Mouse (Mus musculus) forebrain, embryonic 12.5 days (tissue): ENCODE data around the gene Gabra3. TPM values are rescaled to one million over a fixed set of nuclear protein-coding genes. Genes with fewer than 3 reads are reported as not detected.
A peak's percentile ranks its signal among the peaks of the same experiment; 100 is the strongest.

ENCODE experiments used
- ATAC-seq: fragments of 200-750 bp; cut with Nextera tagmentation; 2 replicates; pipeline ENCODE4 v1.8.0; 2017; ENCODE audit warnings: moderate TSS enrichment; ENCODE audit not compliant: low FRiP score
- H3K27ac ChIP-seq: fragments of 300-500 bp; sonication (generic); 2 replicates; pipeline ENCODE4 v1.5.1; 2016; ENCODE audit warnings: mild to moderate bottlenecking
- H3K27me3 ChIP-seq: fragments of 300-500 bp; sonication (generic); 2 replicates; pipeline ENCODE4 v1.6.1; 2016; ENCODE audit warnings: mild to moderate bottlenecking
- H3K36me3 ChIP-seq: fragments of 300-500 bp; sonication (generic); replicated peaks from 2 replicates; pipeline ENCODE4 v1.6.1; 2016; ENCODE audit warnings: mild to moderate bottlenecking
- H3K4me1 ChIP-seq: fragments of 300-500 bp; sonication (generic); 2 replicates; pipeline ENCODE4 v1.6.1; 2016
- H3K4me2 ChIP-seq: fragments of 300-500 bp; sonication (generic); 2 replicates; pipeline ENCODE4 v1.6.1; 2016; ENCODE audit warnings: mild to moderate bottlenecking, moderate library complexity
- H3K4me3 ChIP-seq: fragments of 300-500 bp; sonication (generic); replicated peaks from 2 replicates; pipeline ENCODE4 v1.5.1; 2016; ENCODE audit warnings: mild to moderate bottlenecking
- H3K9ac ChIP-seq: fragments of 300-500 bp; sonication (generic); 2 replicates; pipeline ENCODE4 v1.6.1; 2016; ENCODE audit warnings: mild to moderate bottlenecking
- H3K9me3 ChIP-seq: fragments of 300-500 bp; sonication (generic); 2 replicates; pipeline ENCODE4 v1.6.1; 2016
- WGBS: fragments of 180-500 bp; shearing (Covaris S2); methylation state at CpG from one replicate; pipeline ENCODE4 v1.1.7; 2016; 5-methylcytosine and 5-hydroxymethylcytosine counted together
- microRNA counts: library from miRNA; unstranded; fragments of <30 nt; microRNA quantifications from one replicate; lab custom pipeline; 2017
- microRNA-seq: library from miRNA; unstranded; fragments of <30 nt; microRNA quantifications from one replicate; pipeline ENCODE4, GENCODE M21; 2017
- polyA plus RNA-seq: library from polyadenylated mRNA; unstranded; fragments of >200 nt; fragmentation: Nextera tagmentation; extraction: Ambion mirVana; gene quantifications from 2 replicates; pipeline ENCODE4 v1.2.1, GENCODE M21; 2016

Gene Gabra3
- 5.0 TPM in 2 replicates for polyA plus RNA-seq

- Histone ChIP-seq H3K4me2 (peak within 1 kb of the TSS; percentile 57), H3K9ac (peak within 1 kb of the TSS; percentile 40; the same call in 1 of the 2 replicates), H3K27ac (peak within 1 kb of the TSS; percentile 50; the same call in 1 of the 2 replicates), H3K27me3 (no peaks in the 10 kb centered on the region), H3K4me1 (no peaks in the 10 kb centered on the region; the same call in 1 of the 2 replicates), H3K4me3 (peak within 1 kb of the TSS; percentile 40), H3K9me3 (no peaks in the 10 kb centered on the region), H3K36me3 (no peaks in the 10 kb centered on the region)
- WGBS: 26% methylated on average over 4 of the region's 4 CpGs
- ATAC-seq: peak; percentile 85; the same call in 1 of the 2 replicates
Measured at GRCm38 (mm10) chrX:72656230-72656898, at the start of gene Gabra3. Gene Gabra3, minus strand, starts transcription at chrX:72656848.

- Histone ChIP-seq H3K4me3 (peak overlapping the region; percentile 40), H3K36me3 (no peaks in the 10 kb centered on the region), H3K9me3 (no peaks in the 10 kb centered on the region), H3K4me2 (peak overlapping the region; percentile 57), H3K9ac (peak overlapping the region; percentile 40; the same call in 1 of the 2 replicates), H3K27ac (peak overlapping the region; percentile 50; the same call in 1 of the 2 replicates), H3K4me1 (no peaks in the 10 kb centered on the region; the same call in 1 of the 2 replicates), H3K27me3 (no peaks in the 10 kb centered on the region)
- WGBS: 10% methylated on average over 9 of the region's 11 CpGs
- ATAC-seq: peak; percentile 88
Measured at GRCm38 (mm10) chrX:72655789-72656188, 859 bp downstream of the Gabra3 start.

- H3K4me3 ChIP-seq: peak overlapping the region; percentile 40
- no peaks in the 10 kb centered on the region for H3K36me3 ChIP-seq
- H3K4me1 ChIP-seq: no peaks in the 10 kb centered on the region; the same call in 1 of the 2 replicates
- H3K4me2 ChIP-seq: peak overlapping the region; percentile 57
- H3K9me3 ChIP-seq: no peaks in the 10 kb centered on the region
- WGBS: 16% methylated on average over 5 of the region's 5 CpGs
- H3K27ac ChIP-seq: peak overlapping the region; percentile 50; the same call in 1 of the 2 replicates
- H3K9ac ChIP-seq: peak overlapping the region; percentile 40; the same call in 1 of the 2 replicates
- ATAC-seq: peak; percentile 76; the same call in 1 of the 2 replicates
- no peaks in the 10 kb centered on the region for H3K27me3 ChIP-seq
Measured at GRCm38 (mm10) chrX:72655381-72655780, 1.3 kb downstream of the Gabra3 start.

- no peaks in the 10 kb centered on the region for H3K9me3 ChIP-seq
- H3K9ac ChIP-seq: no peak overlapping the region
- ATAC-seq: no peak
- H3K4me2 ChIP-seq: no peak overlapping the region
- no peaks in the 10 kb centered on the region for H3K36me3 ChIP-seq
- no peak overlapping the region for H3K27ac ChIP-seq
- WGBS: 75% methylated on average over 3 of the region's 3 CpGs
- H3K4me3 ChIP-seq: no peak overlapping the region
- no peaks in the 10 kb centered on the region for H3K27me3 ChIP-seq
- no peaks in the 10 kb centered on the region; the same call in 1 of the 2 replicates for H3K4me1 ChIP-seq
Measured at GRCm38 (mm10) chrX:72650688-72651087, 6.0 kb downstream of the Gabra3 start.

- Histone ChIP-seq H3K4me1 (no peaks in the 10 kb centered on the region), H3K4me3 (no peak overlapping the region), H3K9me3 (no peaks in the 10 kb centered on the region), H3K4me2 (no peak overlapping the region), H3K9ac (no peak overlapping the region), H3K27me3 (no peaks in the 10 kb centered on the region), H3K36me3 (no peaks in the 10 kb centered on the region), H3K27ac (no peak overlapping the region)
- ATAC-seq: no peak
- WGBS: 71% methylated on average over 2 of the region's 2 CpGs
Measured at GRCm38 (mm10) chrX:72644691-72645090, 12.0 kb downstream of the Gabra3 start.

GRCm38 (mm10) chrX:72497284-72497683, 159.4 kb downstream of the Gabra3 start:
- no peaks in the 10 kb centered on the region for H3K27me3 ChIP-seq
- ATAC-seq: no peak
- no peak overlapping the region for H3K27ac ChIP-seq
- H3K9ac ChIP-seq: no peak overlapping the region
- WGBS: 86% methylated on average over 5 of the region's 5 CpGs
- H3K4me1 ChIP-seq: no peaks in the 10 kb centered on the region
- H3K9me3 ChIP-seq: no peaks in the 10 kb centered on the region
- H3K4me3 ChIP-seq: no peak overlapping the region
- H3K36me3 ChIP-seq: no peaks in the 10 kb centered on the region
- H3K4me2 ChIP-seq: no peak overlapping the region

- Histone ChIP-seq H3K4me2 (no peak overlapping the region), H3K4me1 (no peaks in the 10 kb centered on the region), H3K27me3 (no peaks in the 10 kb centered on the region), H3K27ac (no peak overlapping the region), H3K9ac (no peak overlapping the region), H3K9me3 (no peaks in the 10 kb centered on the region), H3K4me3 (no peak overlapping the region), H3K36me3 (no peaks in the 10 kb centered on the region)
- WGBS: 94% methylated on average over 2 of the region's 2 CpGs
- no peak for ATAC-seq
Measured at GRCm38 (mm10) chrX:72489806-72490205, 166.8 kb downstream of the Gabra3 start.

- H3K27me3 ChIP-seq: no peaks in the 10 kb centered on the region
- H3K27ac ChIP-seq: no peak within 1 kb of the TSS
- H3K9me3 ChIP-seq: no peaks in the 10 kb centered on the region
- no peaks in the 10 kb centered on the region for H3K36me3 ChIP-seq
- H3K4me3 ChIP-seq: no peak within 1 kb of the TSS
- no peak for ATAC-seq
- H3K4me1 ChIP-seq: no peaks in the 10 kb centered on the region
- H3K4me2 ChIP-seq: no peak within 1 kb of the TSS
- H3K9ac ChIP-seq: no peak within 1 kb of the TSS
- WGBS: 89% methylated on average over 6 of the region's 6 CpGs
Measured at GRCm38 (mm10) chrX:72386758-72387157, 269.9 kb downstream of the Gabra3 start, which contains the start of gene Magea10. Gene Magea10, minus strand, starts transcription at chrX:72386858.

MicroRNA genes within 50 kb of the gene (microRNA counts, 519-probe panel; counts per million panel counts)
- microRNA mmu-miR-105 (lab: Ali Mortazavi, UCI) (not detected), microRNA mmu-miR-767 (lab: Ali Mortazavi, UCI) (not detected)

Small RNAs within 50 kb of the gene (microRNA-seq; reads per million reads assigned to microRNA genes)
- gene Mir105 (not detected), gene Mir767 (not detected)

Other genes starting within 250 kb of the Gabra3 start
- 2.0 and 2.7 TPM in 2 replicates for gene Gabrq, start 168.3 kb upstream of the Gabra3 start, polyA plus RNA-seq